Mouse (Mus musculus) megakaryocyte, embryonic 14.5 days (primary cell): ENCODE results near the gene Tmem233.

Experiments
- FLI1 ChIP-seq: IDR thresholded peaks from 2 replicates; pipeline ENCODE4 v1.6.1; 2012; ENCODE audit warnings: low read length, inconsistent platforms, mixed read lengths
- GATA1 ChIP-seq: IDR thresholded peaks from 3 replicates; pipeline ENCODE4 v1.6.1; 2012; ENCODE audit warnings: mixed read lengths, low read length, inconsistent platforms, borderline replicate concordance

DNA sequence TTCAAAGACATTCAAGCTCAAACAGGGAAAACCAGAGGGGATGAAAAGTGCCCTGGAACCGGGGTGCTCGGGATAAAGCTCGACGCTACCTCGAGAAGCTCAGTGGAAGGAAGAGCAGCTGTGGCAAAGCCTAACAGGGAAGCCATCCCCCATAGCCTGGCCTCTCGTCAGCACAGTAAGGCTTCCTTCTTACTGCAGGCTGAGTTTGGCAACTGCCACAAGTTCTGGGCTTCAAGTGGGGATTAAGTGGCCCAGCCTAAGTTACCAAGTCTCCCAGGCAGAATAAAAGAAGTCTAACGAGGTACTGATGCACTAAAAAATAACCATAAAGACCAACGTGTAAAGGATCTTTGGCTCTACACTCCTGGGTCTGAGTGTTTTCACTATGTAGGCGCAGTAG lies 64.8 kb downstream of the Tmem233 start:
- TF ChIP-seq GATA1, result no peak
- TF ChIP-seq FLI1, result no peak
